Mouse (Mus musculus): ENCODE results near the gene Pla2g2f. TPM values are rescaled to one million over a fixed set of nuclear protein-coding genes. Genes with fewer than 3 reads are reported as not detected.

The Pla2g2f gene
- polyA plus RNA-seq, 1 experiment from 2014 or later = not detected

- Histone ChIP-seq H3K27ac (no peak overlapping the region), H3K4me3 (replicated peaks) (no peak overlapping the region), H3K36me3 (no peaks in the 10 kb centered on the region), H3K4me1 (replicated peaks) (no peaks in the 10 kb centered on the region), H3K9me3 (replicated peaks) (no peaks in the 10 kb centered on the region), H3K4me2 (no peak overlapping the region), H3K9ac (no peak overlapping the region), H3K27me3 (peaks cover 4% of the 10 kb centered on the region; the same call in 1 of the 2 replicates)
- WGBS (ENCODE audit: insufficient replicate concordance) = 59% methylated on average over 8 of the region's 8 CpGs
- DNase-seq = no peak
- ATAC-seq (ENCODE audit: low read depth) = no peak
Observed at GRCm38 (mm10) chr4:138701111-138701510, 56.3 kb downstream of the Pla2g2f start.

Other genes starting within 250 kb of the Pla2g2f start
- not detected in 2 replicates for gene Vwa5b1, start 121.7 kb downstream of the Pla2g2f start, polyA plus RNA-seq (2015; fragmentation: Nextera tagmentation; extraction: Ambion mirVana)
- gene Pla2g2c, start 32.8 kb downstream of the Pla2g2f start, polyA plus RNA-seq (2015; fragmentation: Nextera tagmentation; extraction: Ambion mirVana) = 0.13 TPM in 1 of 2 replicates, not detected in the other
- 0.05 and 0.07 TPM in 2 replicates for gene Ubxn10, start 20.5 kb downstream of the Pla2g2f start, polyA plus RNA-seq (2015; fragmentation: Nextera tagmentation; extraction: Ambion mirVana)
- not detected in 2 replicates for gene Pla2g2d, start 18.1 kb upstream of the Pla2g2f start, polyA plus RNA-seq (2015; fragmentation: Nextera tagmentation; extraction: Ambion mirVana)
- not detected in 2 replicates for gene Pla2g5, start 105.9 kb upstream of the Pla2g2f start, polyA plus RNA-seq (2015; fragmentation: Nextera tagmentation; extraction: Ambion mirVana)
- not detected in 2 replicates for gene Gm13030, start 116.3 kb upstream of the Pla2g2f start, polyA plus RNA-seq (2015; fragmentation: Nextera tagmentation; extraction: Ambion mirVana)
- gene Pla2g2e, start 120.3 kb upstream of the Pla2g2f start, polyA plus RNA-seq (2015; fragmentation: Nextera tagmentation; extraction: Ambion mirVana) = not detected in 2 replicates
- gene Otud3, start 156.3 kb upstream of the Pla2g2f start, polyA plus RNA-seq (2015; fragmentation: Nextera tagmentation; extraction: Ambion mirVana) = 1.6 and 1.9 TPM in 2 replicates
- 0.08 and 0.12 TPM in 2 replicates for gene Rnf186, start 209.5 kb upstream of the Pla2g2f start, polyA plus RNA-seq (2015; fragmentation: Nextera tagmentation; extraction: Ambion mirVana)
- 1.5 and 1.9 TPM in 2 replicates for gene Tmco4, start 215.3 kb upstream of the Pla2g2f start, polyA plus RNA-seq (2015; fragmentation: Nextera tagmentation; extraction: Ambion mirVana)

Data from liver, embryonic 13.5 days (tissue).